Mouse (Mus musculus): ENCODE data around the gene Ebf4. TPM values are rescaled to one million over a fixed set of nuclear protein-coding genes. Genes with fewer than 3 reads are reported as not detected.

Gene Ebf4
- polyA plus RNA-seq (2015; fragmentation: Nextera tagmentation; extraction: Ambion mirVana) = 0.97 and 1.2 TPM in 2 replicates

- Histone ChIP-seq H3K9ac (ENCODE audit: low read depth, low read length) (peak within 1 kb of the TSS; percentile 77), H3K9me3 (ENCODE audit: control insufficient read depth, low read length) (no peaks in the 10 kb centered on the region), H3K27me3 (replicated peaks; ENCODE audit: control insufficient read depth, insufficient read depth, low read length) (peaks cover 12% of the 10 kb centered on the region), H3K4me2 (ENCODE audit: low read depth, low read length) (peak within 1 kb of the TSS; percentile 84), H3K4me3 (ENCODE audit: low read length) (peak within 1 kb of the TSS; percentile 73), H3K27ac (ENCODE audit: low read length) (peak within 1 kb of the TSS; percentile 57), H3K4me1 (ENCODE audit: control insufficient read depth, insufficient read depth, low read length) (peaks cover 21% of the 10 kb centered on the region), H3K36me3 (ENCODE audit: control insufficient read depth, insufficient read depth, low read length) (no peaks in the 10 kb centered on the region)
- WGBS = under 1% methylated on average over 33 of the region's 39 CpGs
- peak; percentile 64 for ATAC-seq
Measured at GRCm38 (mm10) chr2:130294936-130295277, at the start of gene Ebf4. Gene Ebf4, plus strand, starts transcription at chr2:130295169.

- no peak overlapping the region for H3K4me2 ChIP-seq (ENCODE audit: low read depth, low read length)
- no peaks in the 10 kb centered on the region for H3K27me3 ChIP-seq (replicated peaks; ENCODE audit: control insufficient read depth, insufficient read depth, low read length)
- H3K9me3 ChIP-seq (ENCODE audit: control insufficient read depth, low read length) = no peaks in the 10 kb centered on the region
- WGBS = 48% methylated on average over 7 of the region's 9 CpGs
- H3K27ac ChIP-seq (ENCODE audit: low read length) = no peak overlapping the region
- H3K4me3 ChIP-seq (ENCODE audit: low read length) = no peak overlapping the region
- no peaks in the 10 kb centered on the region for H3K36me3 ChIP-seq (ENCODE audit: control insufficient read depth, insufficient read depth, low read length)
- H3K9ac ChIP-seq (ENCODE audit: low read depth, low read length) = no peak overlapping the region
- H3K4me1 ChIP-seq (ENCODE audit: control insufficient read depth, insufficient read depth, low read length) = no peaks in the 10 kb centered on the region
- ATAC-seq = no peak
Measured at GRCm38 (mm10) chr2:130246912-130247311, 48.1 kb upstream of the Ebf4 start.

GRCm38 (mm10) chr2:130248226-130248625 is 46.7 kb upstream of the Ebf4 start:
- WGBS = 66% methylated on average over 7 of the region's 7 CpGs
- no peak for ATAC-seq

GRCm38 (mm10) chr2:130256762-130257161 is 38.2 kb upstream of the Ebf4 start:
- Histone ChIP-seq H3K4me1 (ENCODE audit: control insufficient read depth, insufficient read depth, low read length) (no peaks in the 10 kb centered on the region), H3K27ac (ENCODE audit: low read length) (no peak overlapping the region), H3K4me3 (ENCODE audit: low read length) (no peak overlapping the region), H3K9me3 (ENCODE audit: control insufficient read depth, low read length) (no peaks in the 10 kb centered on the region), H3K4me2 (ENCODE audit: low read depth, low read length) (no peak overlapping the region), H3K36me3 (ENCODE audit: control insufficient read depth, insufficient read depth, low read length) (no peaks in the 10 kb centered on the region), H3K27me3 (replicated peaks; ENCODE audit: control insufficient read depth, insufficient read depth, low read length) (no peaks in the 10 kb centered on the region), H3K9ac (ENCODE audit: low read depth, low read length) (no peak overlapping the region)
- no peak for ATAC-seq
- WGBS = 69% methylated on average over 4 of the region's 4 CpGs

More at GRCm38 (mm10) chr2:130248226-130248625, 46.7 kb upstream of the Ebf4 start:
- Histone ChIP-seq H3K27me3 (replicated peaks; ENCODE audit: control insufficient read depth, insufficient read depth, low read length) (no peaks in the 10 kb centered on the region), H3K27ac (ENCODE audit: low read length) (no peak overlapping the region), H3K4me2 (ENCODE audit: low read depth, low read length) (no peak overlapping the region), H3K4me1 (ENCODE audit: control insufficient read depth, insufficient read depth, low read length) (no peaks in the 10 kb centered on the region), H3K36me3 (ENCODE audit: control insufficient read depth, insufficient read depth, low read length) (no peaks in the 10 kb centered on the region), H3K9ac (ENCODE audit: low read depth, low read length) (no peak overlapping the region), H3K4me3 (ENCODE audit: low read length) (no peak overlapping the region), H3K9me3 (ENCODE audit: control insufficient read depth, low read length) (no peaks in the 10 kb centered on the region)

GRCm38 (mm10) chr2:130260822-130261221 is 34.1 kb upstream of the Ebf4 start:
- Histone ChIP-seq H3K27ac (ENCODE audit: low read length) (no peak overlapping the region), H3K4me1 (ENCODE audit: control insufficient read depth, insufficient read depth, low read length) (no peaks in the 10 kb centered on the region), H3K9me3 (ENCODE audit: control insufficient read depth, low read length) (no peaks in the 10 kb centered on the region), H3K4me3 (ENCODE audit: low read length) (no peak overlapping the region), H3K27me3 (replicated peaks; ENCODE audit: control insufficient read depth, insufficient read depth, low read length) (no peaks in the 10 kb centered on the region), H3K4me2 (ENCODE audit: low read depth, low read length) (no peak overlapping the region), H3K9ac (ENCODE audit: low read depth, low read length) (no peak overlapping the region), H3K36me3 (ENCODE audit: control insufficient read depth, insufficient read depth, low read length) (no peaks in the 10 kb centered on the region)
- 75% methylated on average over 4 of the region's 4 CpGs for WGBS
- no peak for ATAC-seq

- no peak overlapping the region for H3K4me3 ChIP-seq (ENCODE audit: low read length)
- 76% methylated on average over 2 of the region's 2 CpGs for WGBS
- H3K4me1 ChIP-seq (ENCODE audit: control insufficient read depth, insufficient read depth, low read length) = no peaks in the 10 kb centered on the region
- H3K4me2 ChIP-seq (ENCODE audit: low read depth, low read length) = no peak overlapping the region
- no peaks in the 10 kb centered on the region for H3K36me3 ChIP-seq (ENCODE audit: control insufficient read depth, insufficient read depth, low read length)
- H3K27ac ChIP-seq (ENCODE audit: low read length) = no peak overlapping the region
- H3K9me3 ChIP-seq (ENCODE audit: control insufficient read depth, low read length) = no peaks in the 10 kb centered on the region
- H3K9ac ChIP-seq (ENCODE audit: low read depth, low read length) = no peak overlapping the region
- H3K27me3 ChIP-seq (replicated peaks; ENCODE audit: control insufficient read depth, insufficient read depth, low read length) = no peaks in the 10 kb centered on the region
- no peak for ATAC-seq
Measured at GRCm38 (mm10) chr2:130261914-130262313, 33.1 kb upstream of the Ebf4 start.

GRCm38 (mm10) chr2:130262398-130262797 is 32.6 kb upstream of the Ebf4 start:
- no peaks in the 10 kb centered on the region for H3K36me3 ChIP-seq (ENCODE audit: control insufficient read depth, insufficient read depth, low read length)
- no peak overlapping the region for H3K9ac ChIP-seq (ENCODE audit: low read depth, low read length)
- no peaks in the 10 kb centered on the region for H3K4me1 ChIP-seq (ENCODE audit: control insufficient read depth, insufficient read depth, low read length)
- H3K27me3 ChIP-seq (replicated peaks; ENCODE audit: control insufficient read depth, insufficient read depth, low read length) = no peaks in the 10 kb centered on the region
- no peaks in the 10 kb centered on the region for H3K9me3 ChIP-seq (ENCODE audit: control insufficient read depth, low read length)
- no peak overlapping the region for H3K4me2 ChIP-seq (ENCODE audit: low read depth, low read length)
- ATAC-seq = peak; percentile 75
- no peak overlapping the region for H3K27ac ChIP-seq (ENCODE audit: low read length)
- no peak overlapping the region for H3K4me3 ChIP-seq (ENCODE audit: low read length)
- 50% methylated on average over 2 of the region's 2 CpGs for WGBS

GRCm38 (mm10) chr2:130265520-130265919 is 29.4 kb upstream of the Ebf4 start:
- H3K9ac ChIP-seq (ENCODE audit: low read depth, low read length) = no peak overlapping the region
- peak; percentile 43; the same call in 1 of the 2 replicates for ATAC-seq

GRCm38 (mm10) chr2:130268074-130268473 is 26.9 kb upstream of the Ebf4 start:
- Histone ChIP-seq H3K4me1 (ENCODE audit: control insufficient read depth, insufficient read depth, low read length) (no peaks in the 10 kb centered on the region), H3K27me3 (replicated peaks; ENCODE audit: control insufficient read depth, insufficient read depth, low read length) (no peaks in the 10 kb centered on the region), H3K36me3 (ENCODE audit: control insufficient read depth, insufficient read depth, low read length) (no peaks in the 10 kb centered on the region), H3K9ac (ENCODE audit: low read depth, low read length) (no peak overlapping the region), H3K27ac (ENCODE audit: low read length) (no peak overlapping the region), H3K4me3 (ENCODE audit: low read length) (no peak overlapping the region), H3K9me3 (ENCODE audit: control insufficient read depth, low read length) (no peaks in the 10 kb centered on the region), H3K4me2 (ENCODE audit: low read depth, low read length) (no peak overlapping the region)
- 61% methylated on average over 7 of the region's 7 CpGs for WGBS
- ATAC-seq = no peak

More at GRCm38 (mm10) chr2:130265520-130265919, 29.4 kb upstream of the Ebf4 start:
- Histone ChIP-seq H3K4me3 (ENCODE audit: low read length) (no peak overlapping the region), H3K27me3 (replicated peaks; ENCODE audit: control insufficient read depth, insufficient read depth, low read length) (no peaks in the 10 kb centered on the region), H3K36me3 (ENCODE audit: control insufficient read depth, insufficient read depth, low read length) (no peaks in the 10 kb centered on the region), H3K27ac (ENCODE audit: low read length) (no peak overlapping the region), H3K4me2 (ENCODE audit: low read depth, low read length) (no peak overlapping the region), H3K9me3 (ENCODE audit: control insufficient read depth, low read length) (no peaks in the 10 kb centered on the region), H3K4me1 (ENCODE audit: control insufficient read depth, insufficient read depth, low read length) (no peaks in the 10 kb centered on the region)
- 65% methylated on average over 1 of the region's 1 CpGs for WGBS

GRCm38 (mm10) chr2:130273732-130274131 is 21.2 kb upstream of the Ebf4 start:
- no peaks in the 10 kb centered on the region for H3K9me3 ChIP-seq (ENCODE audit: control insufficient read depth, low read length)
- H3K4me2 ChIP-seq (ENCODE audit: low read depth, low read length) = peak overlapping the region; percentile 71
- WGBS = 1% methylated on average over 14 of the region's 14 CpGs
- H3K4me1 ChIP-seq (ENCODE audit: control insufficient read depth, insufficient read depth, low read length) = peaks cover 20% of the 10 kb centered on the region
- peaks cover 14% of the 10 kb centered on the region; the same call in 1 of the 2 replicates for H3K36me3 ChIP-seq (ENCODE audit: control insufficient read depth, insufficient read depth, low read length)
- H3K9ac ChIP-seq (ENCODE audit: low read depth, low read length) = peak overlapping the region; percentile 84
- peak; percentile 27 for ATAC-seq
- peak overlapping the region; percentile 94 for H3K4me3 ChIP-seq (ENCODE audit: low read length)
- peak overlapping the region; percentile 43 for H3K27ac ChIP-seq (ENCODE audit: low read length)
- H3K27me3 ChIP-seq (replicated peaks; ENCODE audit: control insufficient read depth, insufficient read depth, low read length) = no peaks in the 10 kb centered on the region

Data from intestine, embryonic 16.5 days (tissue).